ENCODE assay signal across 27 mouse cellular contexts in genomic region chr5:121342490-121342889, GRCm38 (mm10). TPM values are rescaled to one million over a fixed set of nuclear protein-coding genes. Genes with fewer than 3 reads are reported as not detected.
A peak's percentile ranks its signal among the peaks of the same experiment; 100 is the strongest.
DNase-seq lines count a peak whose midpoint lies in the region; ATAC-seq lines count a peak whose summit lies in the region.
"Had no signal": no experiment of that assay in that cellular context is flagged by ENCODE, and none has a peak within 500 bp of the region (broad histone marks: within the 10 kb centered on the region; RNA-seq: fewer than 3 reads in every experiment).

No protein-coding gene starts in this region.

- 89% methylated on average over 11 of the region's 11 CpGs for WGBS in forebrain, embryonic 16.5 days

- peak overlapping the region; percentile 40 for H3K4me3 ChIP-seq in megakaryocyte, embryonic 14.5 days (replicated peaks)
- no peak overlapping the region for H3K4me3 ChIP-seq in forebrain, embryonic 16.5 days (replicated peaks; ENCODE audit: low read length)
- H3K4me3 ChIP-seq: embryonic facial prominence, embryonic 12.5 days; heart, embryonic 13.5 days; hindbrain, embryonic 15.5 days had no signal

- H3K4me2 ChIP-seq in forebrain, embryonic 16.5 days (ENCODE audit: low read length) = no peak overlapping the region
- H3K4me2 ChIP-seq: embryonic facial prominence, embryonic 12.5 days; heart, embryonic 13.5 days; hindbrain, embryonic 15.5 days; midbrain, embryonic 11.5 days had no signal

- no peak overlapping the region for H3K27ac ChIP-seq in forebrain, embryonic 16.5 days (ENCODE audit: low read length)
- H3K27ac ChIP-seq: embryonic facial prominence, embryonic 12.5 days; heart, embryonic 13.5 days; hindbrain, embryonic 15.5 days had no signal

- peaks cover 96% of the 10 kb centered on the region for H3K36me3 ChIP-seq in megakaryocyte, embryonic 14.5 days (replicated peaks; ENCODE audit: low read length)
- H3K36me3 ChIP-seq in forebrain, embryonic 16.5 days (ENCODE audit: control insufficient read depth, insufficient read depth) = peaks cover 53% of the 10 kb centered on the region

- no peaks in the 10 kb centered on the region for H3K9me3 ChIP-seq in megakaryocyte, embryonic 14.5 days
- H3K9me3 ChIP-seq in forebrain, embryonic 16.5 days (ENCODE audit: control insufficient read depth, low read length) = no peaks in the 10 kb centered on the region
- H3K9me3 ChIP-seq: embryonic facial prominence, embryonic 12.5 days; G1E; heart, embryonic 13.5 days; hindbrain, embryonic 15.5 days had no signal

- peaks cover 51% of the 10 kb centered on the region for H3K4me1 ChIP-seq in megakaryocyte, embryonic 14.5 days
- no peaks in the 10 kb centered on the region for H3K4me1 ChIP-seq in forebrain, embryonic 16.5 days (replicated peaks; ENCODE audit: control insufficient read depth, insufficient read depth, low read length)
- H3K4me1 ChIP-seq: heart, embryonic 13.5 days; hindbrain, embryonic 15.5 days had no signal

- H3K9ac ChIP-seq in forebrain, embryonic 16.5 days (replicated peaks; ENCODE audit: low read depth, low read length) = no peak overlapping the region
- H3K9ac ChIP-seq: embryonic facial prominence, embryonic 12.5 days; heart, embryonic 13.5 days; hindbrain, embryonic 15.5 days had no signal

- peak; percentile 46 to 62 for DNase-seq in cerebellum, adult 18-20 months
- DNase-seq in cerebellum, postnatal 10 days = no peak
- DNase-seq in frontal cortex, postnatal 36 days (ENCODE audit: low spot score in 2 of 2) = no peak
- no peak for DNase-seq in heart, adult 11 months
- DNase-seq: adrenal gland, postnatal 14 days; heart, postnatal 10 days; kidney, adult 11 months; kidney, postnatal 14 days; lung, adult 18-20 months; lung, postnatal 4 days; right cerebral cortex, adult 18-20 months; spleen, adult 18-20 months; thymus, postnatal 14 days had no signal

- H3K27me3 ChIP-seq in megakaryocyte, embryonic 14.5 days (replicated peaks) = no peaks in the 10 kb centered on the region
- H3K27me3 ChIP-seq in forebrain, embryonic 16.5 days (replicated peaks; ENCODE audit: control insufficient read depth, insufficient read depth, low read length) = no peaks in the 10 kb centered on the region
- H3K27me3 ChIP-seq: embryonic facial prominence, embryonic 12.5 days; heart, embryonic 13.5 days; hindbrain, embryonic 15.5 days; Patski had no signal

- peak; percentile 60; the same call in 1 of the 2 replicates for ATAC-seq in frontal cortex, adult (ENCODE audit: low TSS enrichment)
- ATAC-seq in megakaryocyte, adult 5-6 weeks (ENCODE audit: poor library complexity, severe bottlenecking) = no peak
- ATAC-seq in forebrain, embryonic 16.5 days = no peak
- ATAC-seq: forebrain, embryonic 14.5 days; inflammation-experienced regulatory T-cells, adult 6 months; lung, postnatal 0 days; midbrain, embryonic 16.5 days; Patski had no signal

RNA-seq across cellular contexts. Expression of gene Trafd1, which starts 42.9 kb away (rescaled TPM):
- 34.2 and 34.9 TPM in 2 replicates for polyA plus RNA-seq in megakaryocyte, embryonic 14.5 days (2012; ENCODE audit: insufficient read depth, low replicate concordance)
- 77.9 and 78.1 TPM in 2 replicates for total RNA-seq in megakaryocyte, adult 5-6 weeks (2015)
- 92.5 and 94.1 TPM in 2 replicates for total RNA-seq in megakaryocyte, adult 5-6 weeks (2017)
- polyA plus RNA-seq in forebrain, embryonic 16.5 days (2015; fragmentation: Nextera tagmentation; extraction: Ambion mirVana) = 146 and 149 TPM in 2 replicates

RNA-seq across cellular contexts. Expression of gene Naa25, which starts 55.2 kb away (rescaled TPM):
- polyA plus RNA-seq in megakaryocyte, embryonic 14.5 days (2012; ENCODE audit: insufficient read depth, low replicate concordance) = 1.0 TPM in 1 of 2 replicates, not detected in the other
- 13.3 and 17.9 TPM in 2 replicates for total RNA-seq in megakaryocyte, adult 5-6 weeks (2015)
- 25.6 and 32.2 TPM in 2 replicates for total RNA-seq in megakaryocyte, adult 5-6 weeks (2017)
- 61.7 and 66.8 TPM in 2 replicates for polyA plus RNA-seq in forebrain, embryonic 16.5 days (2015; fragmentation: Nextera tagmentation; extraction: Ambion mirVana)

Comparison
In these comparisons a context has a peak if more than half of its experiments do, and no peak if none do; other contexts are left out.
1. DNase-seq: peak in cerebellum, adult 18-20 months (2 of 2); none in cerebellum, postnatal 10 days (0 of 2), frontal cortex, postnatal 36 days (0 of 2) and heart, adult 11 months (single experiment).
2. RNA of gene Naa25, which starts 55.2 kb away (polyA plus RNA-seq): 61.7 to 66.8 TPM in forebrain, embryonic 16.5 days; 1.0 TPM in megakaryocyte, embryonic 14.5 days; every median in the first group is over 10 times any median in the second.